ENCODE assay signal across 8 mouse cellular contexts in genomic region chrX:20704295-20705082, GRCm38 (mm10). TPM values are rescaled to one million over a fixed set of nuclear protein-coding genes. Genes with fewer than 3 reads are reported as not detected.
DNase-seq lines count a peak whose midpoint lies in the region; ATAC-seq and TF ChIP-seq lines count a peak whose summit lies in the region.

No protein-coding gene starts in this region.

- 10% methylated on average over 32 of the region's 32 CpGs for WGBS in heart, embryonic 11.5 days (ENCODE audit: insufficient replicate concordance)
- WGBS in kidney, embryonic 16.5 days = 25% methylated on average over 32 of the region's 32 CpGs
- WGBS in liver, adult 2 months = 3% methylated on average over 31 of the region's 32 CpGs
- WGBS in stomach, embryonic 14.5 days = 14% methylated on average over 32 of the region's 32 CpGs

- H3K36me3 ChIP-seq in erythroblast, embryonic 14.5 days (ENCODE audit: control insufficient read depth) = peaks cover 11% of the 10 kb centered on the region
- 0 out of 2 replicates have a peak, but pooled peaks cover 2% of the 10 kb centered on the region for H3K36me3 ChIP-seq in heart, embryonic 11.5 days (ENCODE audit: control insufficient read depth, insufficient read depth, low read length)
- no peaks in the 10 kb centered on the region for H3K36me3 ChIP-seq in kidney, embryonic 16.5 days (ENCODE audit: insufficient read depth, low read length)
- no peaks in the 10 kb centered on the region for H3K36me3 ChIP-seq in liver, adult 2 months (ENCODE audit: control insufficient read depth, insufficient read depth, low read length)
- H3K36me3 ChIP-seq in stomach, embryonic 14.5 days (ENCODE audit: control insufficient read depth, insufficient read depth, low read length) = no peaks in the 10 kb centered on the region

- H3K9me3 ChIP-seq in erythroblast, embryonic 14.5 days (ENCODE audit: control insufficient read depth, low read length) = no peaks in the 10 kb centered on the region
- no peaks in the 10 kb centered on the region for H3K9me3 ChIP-seq in heart, embryonic 11.5 days (replicated peaks; ENCODE audit: control insufficient read depth, low read length)
- no peaks in the 10 kb centered on the region for H3K9me3 ChIP-seq in kidney, embryonic 16.5 days (ENCODE audit: low read length)
- no peaks in the 10 kb centered on the region for H3K9me3 ChIP-seq in stomach, embryonic 14.5 days (ENCODE audit: control insufficient read depth, low read depth, low read length)

- peak overlapping the region; percentile 61 for H3K4me2 ChIP-seq in heart, embryonic 11.5 days
- H3K4me2 ChIP-seq in kidney, embryonic 16.5 days (replicated peaks; ENCODE audit: low read depth, low read length) = peak overlapping the region; percentile 47
- H3K4me2 ChIP-seq in stomach, embryonic 14.5 days (replicated peaks; ENCODE audit: low read depth, low read length) = peak overlapping the region; percentile 32

- TF ChIP-seq POLR2A in liver, adult 2 months (IDR thresholded peaks at IDR 0.05; ENCODE audit: extremely low read depth, insufficient read depth, low read length) = 0 out of 2 replicates have a peak, but pooled peaks have one; percentile 4

- peak; percentile 82 for ATAC-seq in CD4-positive, CD25-positive, alpha-beta regulatory T cell, adult 4 months
- peak; percentile 95 for ATAC-seq in heart, embryonic 11.5 days (replicated peaks; ENCODE audit: insufficient number of reproducible peaks, low FRiP score, low TSS enrichment)
- ATAC-seq in kidney, embryonic 16.5 days (ENCODE audit: low FRiP score, low TSS enrichment) = peak; percentile 99
- ATAC-seq in monocyte, adult 5-6 weeks (replicated peaks; ENCODE audit: insufficient number of reproducible peaks, low FRiP score, low TSS enrichment, poor library complexity, severe bottlenecking) = peak; percentile 92
- peak; percentile 98 for ATAC-seq in stomach, embryonic 14.5 days (ENCODE audit: insufficient number of reproducible peaks, insufficient read depth, low FRiP score, low read depth)

- peak overlapping the region; percentile 82 for H3K9ac ChIP-seq in heart, embryonic 11.5 days (ENCODE audit: low read depth, low read length)
- H3K9ac ChIP-seq in kidney, embryonic 16.5 days (replicated peaks; ENCODE audit: low read length) = peak overlapping the region; percentile 71
- H3K9ac ChIP-seq in liver, adult 2 months (ENCODE audit: low read depth, low read length) = peak overlapping the region; percentile 96
- peak overlapping the region; percentile 42; the same call in 1 of the 2 replicates for H3K9ac ChIP-seq in stomach, embryonic 14.5 days (replicated peaks; ENCODE audit: low read depth, low read length)

- no peaks in the 10 kb centered on the region for H3K27me3 ChIP-seq in erythroblast, embryonic 14.5 days (ENCODE audit: control insufficient read depth)
- H3K27me3 ChIP-seq in heart, embryonic 11.5 days (ENCODE audit: control insufficient read depth, insufficient read depth, low read length) = no peaks in the 10 kb centered on the region
- H3K27me3 ChIP-seq in kidney, embryonic 16.5 days (ENCODE audit: insufficient read depth, low read length) = no peaks in the 10 kb centered on the region
- no peaks in the 10 kb centered on the region for H3K27me3 ChIP-seq in liver, adult 2 months (ENCODE audit: control insufficient read depth, insufficient read depth, low read length)
- no peaks in the 10 kb centered on the region for H3K27me3 ChIP-seq in stomach, embryonic 14.5 days (ENCODE audit: control insufficient read depth, insufficient read depth, low read length)

- peak; percentile 56 for DNase-seq in brain, embryonic 18.5 days (ENCODE audit: low read depth, low spot score)
- peak; percentile 74 for DNase-seq in liver, adult 2 months (ENCODE audit: extremely low read depth, low read depth, low spot score)

- H3K27ac ChIP-seq in heart, embryonic 11.5 days (ENCODE audit: low read depth, low read length) = peak overlapping the region; percentile 94
- H3K27ac ChIP-seq in kidney, embryonic 16.5 days (ENCODE audit: low read length) = peak overlapping the region; percentile 92
- H3K27ac ChIP-seq in liver, adult 2 months (replicated peaks; ENCODE audit: insufficient read depth, low read depth, low read length) = peak overlapping the region; percentile 92
- peak overlapping the region; percentile 93 for H3K27ac ChIP-seq in stomach, embryonic 14.5 days (ENCODE audit: low read length)

- TF ChIP-seq CTCF in liver, adult 2 months (IDR thresholded peaks at IDR 0.05; ENCODE audit: low read depth, low read length) = no peak

- peaks cover 15% of the 10 kb centered on the region for H3K4me1 ChIP-seq in erythroblast, embryonic 14.5 days (ENCODE audit: control insufficient read depth)
- no peaks in the 10 kb centered on the region for H3K4me1 ChIP-seq in heart, embryonic 11.5 days (ENCODE audit: control insufficient read depth, insufficient read depth, low read length)
- H3K4me1 ChIP-seq in kidney, embryonic 16.5 days (ENCODE audit: insufficient read depth, low read length) = no peaks in the 10 kb centered on the region
- no peaks in the 10 kb centered on the region; the same call in 1 of the 2 replicates for H3K4me1 ChIP-seq in liver, adult 2 months (ENCODE audit: control insufficient read depth, insufficient read depth, low read length)
- no peaks in the 10 kb centered on the region for H3K4me1 ChIP-seq in stomach, embryonic 14.5 days (ENCODE audit: control insufficient read depth, insufficient read depth, low read length)

- no peaks in the 10 kb centered on the region for H3K79me2 ChIP-seq in liver, adult 2 months (ENCODE audit: control insufficient read depth, insufficient read depth, low read length)

- H3K4me3 ChIP-seq in erythroblast, embryonic 14.5 days (replicated peaks) = peak overlapping the region; percentile 73
- peak overlapping the region; percentile 57 for H3K4me3 ChIP-seq in heart, embryonic 11.5 days (ENCODE audit: low read depth, low read length)
- H3K4me3 ChIP-seq in kidney, embryonic 16.5 days (ENCODE audit: low read length) = peak overlapping the region; percentile 58
- peak overlapping the region; percentile 100 for H3K4me3 ChIP-seq in liver, adult 2 months (ENCODE audit: insufficient read depth, low read depth, low read length)
- peak overlapping the region; percentile 51 for H3K4me3 ChIP-seq in stomach, embryonic 14.5 days (ENCODE audit: low read depth, low read length)

RNA-seq across cellular contexts. Expression of gene Usp11, which starts 0.8 kb away (rescaled TPM):
- polyA plus RNA-seq in CD4-positive, CD25-positive, alpha-beta regulatory T cell, adult 4 months (2017; shearing (Covaris generic)) = 10 to 100 TPM; 17.7 to 21.0 TPM
- polyA plus RNA-seq in erythroblast, embryonic 14.5 days (2012) = 0.04 and 0.11 TPM in 2 replicates
- 40.7 and 53.7 TPM in 2 replicates for polyA plus RNA-seq in heart, embryonic 11.5 days (2014; fragmentation: Nextera tagmentation; extraction: Ambion mirVana)
- polyA plus RNA-seq in kidney, embryonic 16.5 days (2015; fragmentation: Nextera tagmentation; extraction: Ambion mirVana) = 50.8 and 53.1 TPM in 2 replicates
- total RNA-seq in liver, adult 2 months (2014; rRNA removed) = 0.46 and 0.74 TPM in 2 replicates
- polyA plus RNA-seq in liver, adult 2 months (2012; rRNA removed) = 0.54 and 0.55 TPM in 2 replicates
- 4.3 to 12.9 TPM (median 5.1 TPM) in 3 replicates for total RNA-seq in monocyte, adult 5-6 weeks (2017)
- 34.0 and 38.6 TPM in 2 replicates for polyA plus RNA-seq in stomach, embryonic 14.5 days (2014; fragmentation: Nextera tagmentation; extraction: Ambion mirVana)

RNA-seq across cellular contexts. Expression of gene Cdk16, which starts 16.7 kb away (rescaled TPM):
- polyA plus RNA-seq in CD4-positive, CD25-positive, alpha-beta regulatory T cell, adult 4 months (2017; shearing (Covaris generic)) = 10 to 100 TPM; 10.3 to 11.1 TPM
- polyA plus RNA-seq in erythroblast, embryonic 14.5 days (2012) = 21.2 and 23.7 TPM in 2 replicates
- polyA plus RNA-seq in heart, embryonic 11.5 days (2014; fragmentation: Nextera tagmentation; extraction: Ambion mirVana) = 77.1 and 89.3 TPM in 2 replicates
- 101 and 110 TPM in 2 replicates for polyA plus RNA-seq in kidney, embryonic 16.5 days (2015; fragmentation: Nextera tagmentation; extraction: Ambion mirVana)
- total RNA-seq in liver, adult 2 months (2014; rRNA removed) = 11.7 and 12.5 TPM in 2 replicates
- 33.0 and 47.5 TPM in 2 replicates for polyA plus RNA-seq in liver, adult 2 months (2012; rRNA removed)
- 19.4 to 50.3 TPM (median 29.2 TPM) in 3 replicates for total RNA-seq in monocyte, adult 5-6 weeks (2017)
- polyA plus RNA-seq in stomach, embryonic 14.5 days (2014; fragmentation: Nextera tagmentation; extraction: Ambion mirVana) = 74.2 and 79.8 TPM in 2 replicates

RNA-seq across cellular contexts. Expression of gene Uba1, which starts 46.4 kb away (rescaled TPM):
- polyA plus RNA-seq in CD4-positive, CD25-positive, alpha-beta regulatory T cell, adult 4 months (2017; shearing (Covaris generic)) = 100 to 1,000 TPM; 112 to 149 TPM
- 9.2 and 16.3 TPM in 2 replicates for polyA plus RNA-seq in erythroblast, embryonic 14.5 days (2012)
- 165 and 182 TPM in 2 replicates for polyA plus RNA-seq in heart, embryonic 11.5 days (2014; fragmentation: Nextera tagmentation; extraction: Ambion mirVana)
- 231 and 236 TPM in 2 replicates for polyA plus RNA-seq in kidney, embryonic 16.5 days (2015; fragmentation: Nextera tagmentation; extraction: Ambion mirVana)
- total RNA-seq in liver, adult 2 months (2014; rRNA removed) = 69.8 and 90.9 TPM in 2 replicates
- polyA plus RNA-seq in liver, adult 2 months (2012; rRNA removed) = 162 and 181 TPM in 2 replicates
- 137 to 173 TPM (median 147 TPM) in 3 replicates for total RNA-seq in monocyte, adult 5-6 weeks (2017)
- polyA plus RNA-seq in stomach, embryonic 14.5 days (2014; fragmentation: Nextera tagmentation; extraction: Ambion mirVana) = 169 and 181 TPM in 2 replicates

Comparison
In these comparisons a context has a peak if more than half of its experiments do, and no peak if none do; other contexts are left out.
1. Peak in every context shown above with its lines: DNase-seq, ATAC-seq, H3K4me3 ChIP-seq and H3K27ac ChIP-seq.
2. H3K9ac ChIP-seq: peak in every context shown above with its lines; median percentile 96 in liver, adult 2 months; 82 in heart, embryonic 11.5 days; 71 in kidney, embryonic 16.5 days; 42 in stomach, embryonic 14.5 days.
3. RNA of gene Usp11, which starts 0.8 kb away (polyA plus RNA-seq): 50.8 to 53.1 TPM in kidney, embryonic 16.5 days, 40.7 to 53.7 TPM in heart, embryonic 11.5 days, 34.0 to 38.6 TPM in stomach, embryonic 14.5 days and 17.7 to 21.0 TPM in CD4-positive, CD25-positive, alpha-beta regulatory T cell, adult 4 months; 0.54 to 0.55 TPM in liver, adult 2 months and 0.04 to 0.11 TPM in erythroblast, embryonic 14.5 days; every median in the first group is over 10 times any median in the second.